Mouse (Mus musculus) hindbrain, embryonic 15.5 days (tissue): Measurements from ENCODE around the gene Atoh8. TPM values are rescaled to one million over a fixed set of nuclear protein-coding genes. Genes with fewer than 3 reads are reported as not detected.

Experiments used
- ATAC-seq: fragments of 200-750 bp; cut with Nextera tagmentation; 2 replicates; pipeline ENCODE4 v1.8.0; 2017; ENCODE audit warnings: low read depth, moderate number of reproducible peaks, moderate TSS enrichment; ENCODE audit not compliant: low FRiP score
- H3K27ac ChIP-seq: fragments of 300-500 bp; sonication (generic); replicated peaks from 2 replicates; pipeline ENCODE4 v1.5.1; 2015; ENCODE audit warnings: mild to moderate bottlenecking, inconsistent platforms
- H3K27me3 ChIP-seq: fragments of 300-500 bp; sonication (generic); 2 replicates; pipeline ENCODE4 v1.6.1; 2015; ENCODE audit warnings: control low read depth, inconsistent platforms
- H3K36me3 ChIP-seq: fragments of 300-500 bp; sonication (generic); 2 replicates; pipeline ENCODE4 v1.6.1; 2015; ENCODE audit warnings: control low read depth, inconsistent platforms
- H3K4me1 ChIP-seq: fragments of 300-500 bp; sonication (generic); replicated peaks from 2 replicates; pipeline ENCODE4 v1.6.1; 2015; ENCODE audit warnings: control low read depth, inconsistent platforms
- H3K4me2 ChIP-seq: fragments of 300-500 bp; sonication (generic); 2 replicates; pipeline ENCODE4 v1.6.1; 2015; ENCODE audit warnings: moderate library complexity, mild to moderate bottlenecking, inconsistent platforms
- H3K4me3 ChIP-seq: fragments of 300-500 bp; sonication (generic); 2 replicates; pipeline ENCODE4 v1.5.1; 2015; ENCODE audit warnings: mild to moderate bottlenecking, inconsistent platforms
- H3K9ac ChIP-seq: fragments of 300-500 bp; sonication (generic); 2 replicates; pipeline ENCODE4 v1.6.1; 2015; ENCODE audit warnings: inconsistent platforms
- H3K9me3 ChIP-seq: fragments of 300-500 bp; sonication (generic); 2 replicates; pipeline ENCODE4 v1.6.1; 2016; ENCODE audit warnings: control low read depth, inconsistent platforms
- WGBS: fragments of 180-500 bp; shearing (Covaris S2); methylation state at CpG from one replicate; pipeline ENCODE4 v1.1.7; 2015; 5-methylcytosine and 5-hydroxymethylcytosine counted together
- polyA plus RNA-seq: library from polyadenylated mRNA; unstranded; fragments of >200 nt; fragmentation: Nextera tagmentation; extraction: Ambion mirVana; gene quantifications from 2 replicates; pipeline ENCODE4 v1.2.1, GENCODE M21; 2015

Gene Atoh8
- 3.7 and 4.2 TPM in 2 replicates for polyA plus RNA-seq

- Histone ChIP-seq H3K4me3 (peak within 1 kb of the TSS; percentile 57), H3K4me2 (peak within 1 kb of the TSS; percentile 100), H3K9me3 (no peaks in the 10 kb centered on the region), H3K27ac (peak within 1 kb of the TSS; percentile 54), H3K4me1 (peaks cover 46% of the 10 kb centered on the region), H3K27me3 (peaks cover 49% of the 10 kb centered on the region), H3K9ac (peak within 1 kb of the TSS; percentile 49), H3K36me3 (no peaks in the 10 kb centered on the region)
- peak; percentile 67 for ATAC-seq
- WGBS: 1% methylated on average over 63 of the region's 68 CpGs
These were observed at the start of gene Atoh8 for GRCm38 (mm10) chr6:72235098-72235806. Atoh8 (minus strand) TSS chr6:72235577.

GRCm38 (mm10) chr6:72283914-72284313 is 48.5 kb upstream of the Atoh8 start:
- H3K27ac ChIP-seq: no peak overlapping the region
- no peak for ATAC-seq
- H3K9me3 ChIP-seq: no peaks in the 10 kb centered on the region
- no peak overlapping the region for H3K4me3 ChIP-seq
- 27% methylated on average over 4 of the region's 4 CpGs for WGBS
- no peak overlapping the region for H3K9ac ChIP-seq
- no peaks in the 10 kb centered on the region for H3K27me3 ChIP-seq
- H3K4me1 ChIP-seq: no peaks in the 10 kb centered on the region
- H3K36me3 ChIP-seq: no peaks in the 10 kb centered on the region
- no peak overlapping the region for H3K4me2 ChIP-seq

GRCm38 (mm10) chr6:72280410-72280998 is 45.1 kb upstream of the Atoh8 start:
- no peak overlapping the region for H3K4me3 ChIP-seq
- H3K4me1 ChIP-seq: no peaks in the 10 kb centered on the region
- H3K36me3 ChIP-seq: no peaks in the 10 kb centered on the region
- ATAC-seq: no peak
- H3K27ac ChIP-seq: no peak overlapping the region
- no peaks in the 10 kb centered on the region for H3K9me3 ChIP-seq
- no peak overlapping the region for H3K4me2 ChIP-seq
- H3K27me3 ChIP-seq: no peaks in the 10 kb centered on the region
- H3K9ac ChIP-seq: no peak overlapping the region
- 81% methylated on average over 7 of the region's 7 CpGs for WGBS

- H3K4me2 ChIP-seq: no peak overlapping the region
- H3K36me3 ChIP-seq: no peaks in the 10 kb centered on the region
- no peak overlapping the region for H3K27ac ChIP-seq
- H3K9ac ChIP-seq: no peak overlapping the region
- ATAC-seq: no peak
- no peaks in the 10 kb centered on the region for H3K9me3 ChIP-seq
- 90% methylated on average over 7 of the region's 7 CpGs for WGBS
- no peaks in the 10 kb centered on the region for H3K27me3 ChIP-seq
- H3K4me3 ChIP-seq: no peak overlapping the region
- no peaks in the 10 kb centered on the region for H3K4me1 ChIP-seq
These were observed 44.1 kb upstream of the Atoh8 start for GRCm38 (mm10) chr6:72279505-72279904.

- Histone ChIP-seq H3K4me2 (no peak overlapping the region), H3K9ac (no peak overlapping the region), H3K4me3 (no peak overlapping the region), H3K36me3 (no peaks in the 10 kb centered on the region), H3K27me3 (no peaks in the 10 kb centered on the region), H3K9me3 (no peaks in the 10 kb centered on the region), H3K4me1 (no peaks in the 10 kb centered on the region), H3K27ac (no peak overlapping the region)
- ATAC-seq: no peak
- WGBS: 78% methylated on average over 4 of the region's 4 CpGs
These were observed 43.5 kb upstream of the Atoh8 start for GRCm38 (mm10) chr6:72278835-72279234.

GRCm38 (mm10) chr6:72277508-72278166 is 42.3 kb upstream of the Atoh8 start:
- no peaks in the 10 kb centered on the region for H3K36me3 ChIP-seq
- H3K27me3 ChIP-seq: no peaks in the 10 kb centered on the region
- H3K4me1 ChIP-seq: no peaks in the 10 kb centered on the region
- no peak overlapping the region for H3K4me3 ChIP-seq
- ATAC-seq: no peak
- H3K9me3 ChIP-seq: no peaks in the 10 kb centered on the region
- no peak overlapping the region for H3K4me2 ChIP-seq
- 85% methylated on average over 9 of the region's 9 CpGs for WGBS
- no peak overlapping the region for H3K9ac ChIP-seq
- H3K27ac ChIP-seq: 0 out of 2 replicates have a peak overlapping the region, but pooled peaks have one; percentile 14

GRCm38 (mm10) chr6:72276972-72277441 is 41.6 kb upstream of the Atoh8 start:
- H3K27ac ChIP-seq: 0 out of 2 replicates have a peak overlapping the region, but pooled peaks have one; percentile 14
- H3K9me3 ChIP-seq: no peaks in the 10 kb centered on the region
- H3K4me3 ChIP-seq: no peak overlapping the region
- no peaks in the 10 kb centered on the region for H3K4me1 ChIP-seq
- H3K9ac ChIP-seq: no peak overlapping the region
- no peaks in the 10 kb centered on the region for H3K36me3 ChIP-seq
- 85% methylated on average over 13 of the region's 13 CpGs for WGBS
- no peak for ATAC-seq
- no peaks in the 10 kb centered on the region for H3K27me3 ChIP-seq
- H3K4me2 ChIP-seq: no peak overlapping the region

GRCm38 (mm10) chr6:72276141-72276540 is 40.8 kb upstream of the Atoh8 start:
- no peaks in the 10 kb centered on the region for H3K4me1 ChIP-seq
- H3K4me2 ChIP-seq: no peak overlapping the region
- H3K27ac ChIP-seq: no peak overlapping the region
- no peak for ATAC-seq
- H3K27me3 ChIP-seq: no peaks in the 10 kb centered on the region
- H3K9me3 ChIP-seq: no peaks in the 10 kb centered on the region
- 92% methylated on average over 6 of the region's 6 CpGs for WGBS
- H3K9ac ChIP-seq: no peak overlapping the region
- no peak overlapping the region for H3K4me3 ChIP-seq
- H3K36me3 ChIP-seq: no peaks in the 10 kb centered on the region

GRCm38 (mm10) chr6:72275527-72275926 is 40.1 kb upstream of the Atoh8 start:
- no peak for ATAC-seq
- Histone ChIP-seq H3K9me3 (no peaks in the 10 kb centered on the region), H3K27me3 (no peaks in the 10 kb centered on the region), H3K4me2 (no peak overlapping the region), H3K4me1 (no peaks in the 10 kb centered on the region), H3K36me3 (no peaks in the 10 kb centered on the region), H3K9ac (no peak overlapping the region), H3K4me3 (no peak overlapping the region), H3K27ac (no peak overlapping the region)
- WGBS: 73% methylated on average over 4 of the region's 4 CpGs

- Histone ChIP-seq H3K4me3 (no peak overlapping the region), H3K27ac (no peak overlapping the region), H3K4me1 (0 out of 2 replicates have a peak, but pooled peaks cover 2% of the 10 kb centered on the region), H3K4me2 (no peak overlapping the region), H3K36me3 (no peaks in the 10 kb centered on the region), H3K9ac (no peak overlapping the region), H3K27me3 (no peaks in the 10 kb centered on the region), H3K9me3 (no peaks in the 10 kb centered on the region)
- no peak for ATAC-seq
- 73% methylated on average over 6 of the region's 6 CpGs for WGBS
These were observed 37.8 kb upstream of the Atoh8 start for GRCm38 (mm10) chr6:72273153-72273552.

- WGBS: 87% methylated on average over 10 of the region's 10 CpGs
- no peak for ATAC-seq
These were observed 36.9 kb upstream of the Atoh8 start for GRCm38 (mm10) chr6:72272161-72272696.

More at GRCm38 (mm10) chr6:72272161-72272696, 36.9 kb upstream of the Atoh8 start:
- Histone ChIP-seq H3K9me3 (no peaks in the 10 kb centered on the region), H3K4me2 (no peak overlapping the region), H3K4me1 (0 out of 2 replicates have a peak, but pooled peaks cover 3% of the 10 kb centered on the region), H3K36me3 (no peaks in the 10 kb centered on the region), H3K9ac (no peak overlapping the region), H3K27me3 (no peaks in the 10 kb centered on the region), H3K4me3 (no peak overlapping the region), H3K27ac (no peak overlapping the region)
